Mouse (Mus musculus) WW6 (cell line): ENCODE results near the gene Fosl2.

Source experiments
- DNase-seq: peaks from one replicate; pipeline ENCODE4 v3.0.0-alpha.2; 2013; ENCODE audit warnings: low read depth, low spot score

Fosl2 gene

GRCm38 (mm10) chr5:32134051-32134732 is 1.4 kb upstream of the Fosl2 start:
- no peak for DNase-seq

- DNase-seq, result no peak
Observed at GRCm38 (mm10) chr5:32134903-32135335, 682 bp upstream of the Fosl2 start.

GRCm38 (mm10) chr5:32136301-32136863 is 781 bp downstream of the Fosl2 start:
- no peak for DNase-seq

GRCm38 (mm10) chr5:32137106-32137522 is 1.5 kb downstream of the Fosl2 start:
- DNase-seq, result no peak

GRCm38 (mm10) chr5:32138446-32139195 is 3.0 kb downstream of the Fosl2 start:
- DNase-seq, result no peak

GRCm38 (mm10) chr5:32139516-32140037 is 4.0 kb downstream of the Fosl2 start:
- DNase-seq, result no peak

- no peak for DNase-seq
Observed at GRCm38 (mm10) chr5:32141899-32142298, 6.3 kb downstream of the Fosl2 start.

GRCm38 (mm10) chr5:32143433-32143970 is 7.9 kb downstream of the Fosl2 start:
- no peak for DNase-seq

- DNase-seq, result no peak
Observed at GRCm38 (mm10) chr5:32146281-32146680, 10.7 kb downstream of the Fosl2 start.

- no peak for DNase-seq
Observed at GRCm38 (mm10) chr5:32148593-32148992, 13.0 kb downstream of the Fosl2 start.

GRCm38 (mm10) chr5:32151244-32151643 is 15.6 kb downstream of the Fosl2 start:
- no peak for DNase-seq

- DNase-seq, result no peak
Observed at GRCm38 (mm10) chr5:32152725-32153417, 17.3 kb downstream of the Fosl2 start.

GRCm38 (mm10) chr5:32153418-32153740 is 17.8 kb downstream of the Fosl2 start:
- no peak for DNase-seq

- DNase-seq, result no peak
Observed at GRCm38 (mm10) chr5:32153791-32154490, 18.3 kb downstream of the Fosl2 start.

- no peak for DNase-seq
Observed at GRCm38 (mm10) chr5:32154931-32155688, 19.5 kb downstream of the Fosl2 start.

- no peak for DNase-seq
Observed at GRCm38 (mm10) chr5:32155927-32156326, 20.3 kb downstream of the Fosl2 start.

- no peak for DNase-seq
Observed at GRCm38 (mm10) chr5:32163478-32164043, 28.0 kb downstream of the Fosl2 start.

- DNase-seq, result no peak
Observed at GRCm38 (mm10) chr5:32172188-32172587, 36.6 kb downstream of the Fosl2 start.

GRCm38 (mm10) chr5:32176800-32177199 is 41.2 kb downstream of the Fosl2 start:
- DNase-seq, result no peak

GRCm38 (mm10) chr5:32177737-32178136 is 42.1 kb downstream of the Fosl2 start:
- no peak for DNase-seq
